Mouse (Mus musculus) bone marrow macrophage, adult 2 months (primary cell): ENCODE measurements at regions not wholly inside any gene's neighbourhood (a gene's known extent, or its start where the extent isn't known, plus 50 kb on each side); places are given as distances from the start of the nearest gene placed in this dataset.

Experiments used
- CTCF ChIP-seq: IDR thresholded peaks from 2 replicates; pipeline ENCODE4 v1.5.1; 2012; ENCODE audit warnings: low read depth, mild to moderate bottlenecking, low read length, moderate library complexity
- POLR2A ChIP-seq: IDR thresholded peaks from 2 replicates; pipeline ENCODE4 v1.6.1; 2012; ENCODE audit warnings: mild to moderate bottlenecking, low read depth, low read length, borderline replicate concordance

- TF ChIP-seq CTCF (no peak), POLR2A (no peak)
These were observed 3523.4 kb upstream of the Gm7489 start for GRCm38 (mm10) chr15:50361334-50361733.
